Mouse (Mus musculus) testis, adult 2 months (tissue): ENCODE data around the gene Zfp1.

Source experiments
- CTCF ChIP-seq: fragments of 200-500 bp; IDR thresholded peaks from 2 replicates; pipeline ENCODE4 v1.5.1; 2012; ENCODE audit warnings: low read depth, mild to moderate bottlenecking, inconsistent platforms, low read length, moderate library complexity; ENCODE audit not compliant: control insufficient read depth, insufficient read depth, insufficient replicate concordance
- POLR2A ChIP-seq: fragments of 200-500 bp; IDR thresholded peaks from 2 replicates; pipeline ENCODE4 v1.6.1; 2012; ENCODE audit warnings: low read depth, mild to moderate bottlenecking, inconsistent platforms, low read length, moderate library complexity; ENCODE audit not compliant: control insufficient read depth

GRCm38 (mm10) chr8:111607414-111607813 lies 35.8 kb upstream of the Zfp1 start:
- no peak for TF ChIP-seq POLR2A
- TF ChIP-seq CTCF = no peak
